Mouse (Mus musculus) MEL-GATA-1-ER (cell line): ENCODE measurements around the gene Eipr1.

ENCODE experiments used
- DNase-seq: peaks from one replicate; pipeline ENCODE4 v3.0.0-alpha.2; 2012; ENCODE audit warnings: low read depth; ENCODE audit errors: extremely low read depth

Eipr1 gene

GRCm38 (mm10) chr12:28775120-28775519 is 23.5 kb downstream of the Eipr1 start:
- no peak for DNase-seq

- DNase-seq, result no peak
Observed at GRCm38 (mm10) chr12:28775627-28776026, 24.0 kb downstream of the Eipr1 start.

- no peak for DNase-seq
Observed at GRCm38 (mm10) chr12:28780180-28780579, 28.6 kb downstream of the Eipr1 start.

GRCm38 (mm10) chr12:28782637-28783036 is 31.0 kb downstream of the Eipr1 start:
- no peak for DNase-seq

- DNase-seq, result no peak
Observed at GRCm38 (mm10) chr12:28784355-28784754, 32.8 kb downstream of the Eipr1 start.

GRCm38 (mm10) chr12:28784864-28785263 is 33.3 kb downstream of the Eipr1 start:
- DNase-seq, result no peak

GRCm38 (mm10) chr12:28785299-28785698 is 33.7 kb downstream of the Eipr1 start:
- DNase-seq, result no peak

- DNase-seq, result no peak
Observed at GRCm38 (mm10) chr12:28786310-28786709, 34.7 kb downstream of the Eipr1 start.

- DNase-seq, result no peak
Observed at GRCm38 (mm10) chr12:28792613-28793012, 41.0 kb downstream of the Eipr1 start.

GRCm38 (mm10) chr12:28793715-28794114 is 42.1 kb downstream of the Eipr1 start:
- DNase-seq, result no peak

- no peak for DNase-seq
Observed at GRCm38 (mm10) chr12:28795041-28795440, 43.4 kb downstream of the Eipr1 start.

- DNase-seq, result no peak
Observed at GRCm38 (mm10) chr12:28796881-28797420, 45.3 kb downstream of the Eipr1 start.

GRCm38 (mm10) chr12:28799798-28800411 is 48.3 kb downstream of the Eipr1 start:
- DNase-seq, result no peak

GRCm38 (mm10) chr12:28800423-28800822 is 48.8 kb downstream of the Eipr1 start:
- DNase-seq, result no peak

- no peak for DNase-seq
Observed at GRCm38 (mm10) chr12:28800891-28801290, 49.3 kb downstream of the Eipr1 start.

GRCm38 (mm10) chr12:28801731-28802130 is 50.1 kb downstream of the Eipr1 start:
- DNase-seq, result no peak

GRCm38 (mm10) chr12:28803043-28803442 is 51.4 kb downstream of the Eipr1 start:
- DNase-seq, result peak; percentile 17

GRCm38 (mm10) chr12:28804558-28805481 is 53.2 kb downstream of the Eipr1 start:
- DNase-seq, result peak; percentile 94

GRCm38 (mm10) chr12:28808786-28809375 is 57.3 kb downstream of the Eipr1 start:
- no peak for DNase-seq

- DNase-seq, result no peak
Observed at GRCm38 (mm10) chr12:28809756-28810337, 58.2 kb downstream of the Eipr1 start.

- DNase-seq, result no peak
Observed at GRCm38 (mm10) chr12:28816681-28817426, 65.3 kb downstream of the Eipr1 start.
